Mouse (Mus musculus) frontal cortex, postnatal 14 days (tissue): Measurements from ENCODE around the gene Etv4.
A peak's percentile ranks its signal among the peaks of the same experiment; 100 is the strongest.

Experiments
- DNase-seq, 2 experiments: peaks; one replicate each; pipeline ENCODE4 v3.0.0; 2022; ENCODE audit warnings: low spot score in 2 of 2

Gene Etv4

GRCm38 (mm10) chr11:101785143-101785851 is at the start of gene Etv4:
TSS of gene Etv4 (minus strand) at chr11:101785371.
- DNase-seq, result peak; percentile 88

DNA sequence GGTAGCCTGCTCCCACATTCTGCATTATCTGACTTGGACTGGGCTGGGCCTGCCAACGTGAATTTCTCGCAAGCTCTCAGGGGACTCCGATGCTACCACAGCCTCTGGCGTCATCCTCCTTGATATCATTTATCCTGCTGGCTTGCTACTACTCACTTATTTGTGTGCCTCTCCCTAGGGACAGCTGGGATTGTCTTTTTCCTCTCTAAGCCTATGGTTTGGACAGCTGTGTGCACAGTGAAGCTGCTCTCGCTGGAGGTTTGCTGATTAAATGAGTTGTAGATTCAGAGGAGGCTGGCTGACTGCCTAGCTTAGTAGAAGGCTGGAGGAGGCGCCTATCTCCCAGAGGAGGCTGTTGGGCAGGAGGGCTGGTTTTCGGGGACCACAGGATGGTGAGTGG is 46.8 kb upstream of the Etv4 start:
- DNase-seq, result no peak

DNA sequence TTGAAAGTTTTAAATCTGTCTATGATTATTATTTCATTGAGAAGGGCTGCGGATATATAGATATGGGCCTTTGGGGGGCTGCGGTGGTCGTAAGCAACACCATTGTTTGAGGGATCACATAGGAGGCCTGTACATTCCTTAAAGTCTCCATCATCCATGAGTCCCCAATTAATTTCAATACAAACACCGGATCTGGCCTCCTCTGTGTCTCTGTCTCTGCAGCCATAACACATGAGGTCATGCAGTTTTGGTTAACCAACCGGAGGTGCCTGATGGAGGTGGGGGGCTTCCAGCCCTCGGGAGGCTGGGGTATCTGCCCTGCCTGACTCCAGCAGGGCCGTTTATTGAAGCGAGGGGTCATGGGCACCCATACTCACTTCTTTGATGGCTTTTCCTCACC is 45.4 kb upstream of the Etv4 start:
- DNase-seq, result no peak

GRCm38 (mm10) chr11:101830112-101830511 is 44.9 kb upstream of the Etv4 start:
- no peak for DNase-seq

GRCm38 (mm10) chr11:101828718-101829117 is 43.5 kb upstream of the Etv4 start:
- no peak for DNase-seq

- no peak for DNase-seq
Observed at GRCm38 (mm10) chr11:101823210-101823609, 38.0 kb upstream of the Etv4 start.

GRCm38 (mm10) chr11:101820899-101821298 is 35.7 kb upstream of the Etv4 start:
- DNase-seq, result no peak

DNA sequence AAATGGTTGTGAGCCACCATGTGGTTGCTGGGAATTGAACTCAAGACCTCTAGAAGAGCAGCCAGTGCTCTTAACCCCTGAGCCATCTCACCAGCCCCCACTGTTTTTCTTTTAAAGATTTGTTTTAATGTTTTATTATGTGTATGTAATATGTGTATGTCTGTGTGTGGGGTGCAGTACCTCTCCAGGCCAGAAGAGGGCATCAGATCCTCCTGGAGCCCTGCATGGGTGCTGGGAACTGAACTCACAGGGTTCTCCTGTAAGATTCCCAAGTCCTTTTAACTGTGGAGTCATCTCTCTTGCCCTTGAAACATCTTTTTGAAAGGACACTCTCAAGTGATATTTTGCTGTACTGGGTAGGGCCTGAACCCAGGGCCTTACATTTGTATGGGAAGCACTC is 34.7 kb upstream of the Etv4 start:
- DNase-seq, result no peak

DNA sequence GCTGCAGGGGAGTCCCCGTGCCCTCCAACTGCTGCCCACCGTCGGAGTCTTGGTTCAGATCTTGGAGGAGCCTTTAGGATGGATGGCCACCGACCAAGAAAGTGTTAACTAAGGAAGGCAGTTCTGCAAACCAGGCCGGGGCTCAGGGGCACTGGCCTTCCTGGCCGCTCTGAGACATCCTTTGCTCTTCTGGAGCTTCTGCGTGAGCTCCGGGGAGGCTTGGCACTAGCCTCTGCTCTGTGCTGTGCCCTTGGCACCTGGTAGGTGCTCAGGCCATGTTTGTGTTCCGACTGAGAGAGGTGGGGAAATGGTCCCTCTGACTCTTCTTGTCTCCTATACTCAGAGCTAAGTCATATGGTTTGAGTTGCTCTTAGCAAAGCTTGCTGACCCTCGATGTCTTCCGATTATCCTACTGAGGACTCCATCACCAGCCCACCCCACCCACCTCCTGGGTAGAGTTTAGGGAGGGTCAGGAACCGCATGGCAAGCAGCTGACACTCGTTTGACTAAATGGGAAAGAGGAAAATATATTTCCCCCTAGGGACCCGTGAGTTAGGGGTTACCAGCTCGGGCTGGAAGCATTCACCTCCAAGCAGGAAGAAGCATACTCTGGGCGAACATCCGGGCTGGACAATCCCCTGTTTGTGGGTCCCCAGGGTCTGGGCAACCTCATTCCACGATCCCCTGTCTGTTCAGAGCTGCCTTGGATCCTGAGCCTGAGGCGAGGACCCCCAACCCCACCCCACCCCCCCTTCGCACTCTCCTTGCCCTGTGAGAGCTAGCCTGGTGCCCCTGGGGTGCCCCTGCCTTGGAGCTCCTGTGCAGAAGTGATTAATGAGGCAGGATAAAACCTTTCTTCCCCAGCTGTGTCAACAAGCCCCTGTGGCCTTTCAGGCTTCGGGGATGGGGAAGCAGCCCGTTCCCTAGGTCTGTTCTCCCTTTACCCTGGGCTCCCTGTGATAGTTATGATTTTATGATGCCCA is 30.2 kb upstream of the Etv4 start:
- no peak for DNase-seq

DNA sequence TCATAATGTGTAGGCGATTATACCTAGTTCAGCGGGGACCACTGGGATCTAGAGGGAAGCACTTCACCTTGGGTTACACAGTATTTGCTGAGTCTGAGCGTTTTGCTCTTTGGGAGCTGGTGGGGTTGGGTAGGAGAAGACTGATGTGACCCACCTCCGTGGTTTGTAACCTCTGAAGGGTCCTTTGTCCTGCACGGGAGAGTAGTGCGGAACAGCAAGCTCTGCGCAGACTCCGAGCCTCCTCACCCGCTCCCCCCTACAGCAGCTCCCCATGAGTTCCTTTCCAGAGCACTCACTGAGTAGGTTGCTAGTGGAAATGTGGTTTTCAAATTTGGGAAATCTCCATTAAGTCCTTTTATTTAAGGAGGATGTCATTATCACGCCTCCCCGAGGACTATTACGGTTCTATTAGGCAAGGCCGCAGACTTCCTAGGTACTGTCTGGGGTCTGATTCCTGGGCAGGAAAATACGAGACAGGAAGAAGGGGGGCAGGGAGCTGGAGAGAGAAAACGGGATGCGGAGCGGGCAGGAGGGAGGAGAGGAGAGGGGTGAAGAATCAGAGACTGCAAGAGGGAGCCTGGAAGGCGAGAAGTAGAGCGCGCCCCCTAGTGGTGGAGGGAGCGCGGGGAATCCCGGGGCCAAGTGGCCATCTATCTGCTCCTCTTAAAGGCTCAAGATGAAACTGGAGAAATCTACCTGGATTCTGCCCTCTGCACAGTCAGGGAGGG is 29.4 kb upstream of the Etv4 start:
- peak; percentile 41 to 66 for DNase-seq

DNA sequence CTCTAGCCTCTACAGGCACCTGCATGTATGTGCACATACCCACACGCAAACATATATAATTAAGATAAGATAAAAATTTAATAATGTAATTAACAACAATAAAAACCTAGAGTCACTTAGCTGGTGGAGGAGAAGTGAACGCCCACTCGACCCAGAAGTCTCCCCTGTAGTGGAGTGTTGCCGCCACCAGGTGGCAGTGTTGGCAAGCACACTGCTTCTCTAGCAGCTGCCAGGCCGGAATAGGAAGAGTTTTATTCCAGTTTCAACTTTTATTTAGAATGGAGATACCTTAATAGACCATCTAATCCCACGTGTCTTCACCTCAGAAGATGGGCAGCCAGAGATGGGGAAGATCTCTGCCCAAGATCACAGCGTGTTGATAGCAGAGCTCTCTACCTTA is 28.1 kb upstream of the Etv4 start:
- DNase-seq, result peak; percentile 70 to 87

DNA sequence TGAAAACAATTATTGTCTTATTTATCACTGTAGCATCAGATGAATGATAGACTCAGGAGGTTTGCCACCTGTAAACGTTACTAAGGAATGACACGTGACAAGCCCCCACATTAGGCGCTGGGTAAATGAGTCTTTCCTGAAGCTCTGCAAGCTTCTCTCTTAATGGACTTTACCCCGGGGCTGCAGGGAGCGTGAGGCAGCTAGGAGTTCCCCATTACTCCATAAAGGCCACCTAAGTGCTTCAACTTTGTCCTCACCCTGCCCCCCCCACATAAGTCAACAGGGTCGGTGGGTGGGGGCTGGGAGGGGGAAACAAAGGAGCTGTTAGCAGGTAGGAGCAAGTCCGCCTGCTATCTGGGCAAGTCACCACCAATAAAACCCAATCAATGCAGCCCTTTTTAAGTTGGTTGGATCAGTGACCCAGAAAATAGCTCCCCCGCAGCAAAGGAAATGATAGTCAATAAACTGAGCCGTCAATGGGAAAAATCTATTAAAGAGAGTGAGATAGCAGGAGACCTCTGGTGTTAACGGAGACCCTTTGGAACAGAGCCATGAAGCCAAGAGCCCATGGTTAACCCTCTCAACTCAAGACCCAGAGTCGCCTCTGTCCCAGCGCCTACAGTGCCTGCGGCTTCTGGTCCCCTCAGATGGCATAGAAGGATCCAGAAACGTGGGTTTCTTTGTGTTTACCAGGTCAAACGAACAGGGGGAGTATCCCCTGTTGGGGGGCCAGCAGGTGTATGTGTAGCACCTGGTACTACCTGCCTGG is 24.1 kb upstream of the Etv4 start:
- DNase-seq, result no peak

GRCm38 (mm10) chr11:101807266-101807665 is 22.1 kb upstream of the Etv4 start:
- no peak for DNase-seq

DNA sequence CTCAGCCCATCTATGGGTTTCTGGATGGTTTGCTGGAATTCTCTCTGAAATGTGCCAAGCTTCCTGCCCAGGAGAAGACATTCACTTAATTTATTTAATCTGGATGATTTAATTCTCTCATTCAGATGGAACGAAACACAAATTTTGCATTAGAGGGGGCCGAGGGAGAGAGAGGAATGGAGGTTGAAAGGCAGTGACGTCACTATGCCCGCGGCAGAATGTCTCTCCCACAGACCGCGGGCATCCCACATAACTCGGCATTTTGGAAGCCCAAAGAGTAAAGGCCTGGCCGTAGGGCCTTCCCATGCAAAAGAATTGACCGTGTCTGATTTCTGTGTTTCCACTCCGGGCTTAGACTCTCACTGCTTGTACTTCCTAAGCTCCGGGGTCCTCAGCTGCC is 21.6 kb upstream of the Etv4 start:
- DNase-seq, result no peak

DNA sequence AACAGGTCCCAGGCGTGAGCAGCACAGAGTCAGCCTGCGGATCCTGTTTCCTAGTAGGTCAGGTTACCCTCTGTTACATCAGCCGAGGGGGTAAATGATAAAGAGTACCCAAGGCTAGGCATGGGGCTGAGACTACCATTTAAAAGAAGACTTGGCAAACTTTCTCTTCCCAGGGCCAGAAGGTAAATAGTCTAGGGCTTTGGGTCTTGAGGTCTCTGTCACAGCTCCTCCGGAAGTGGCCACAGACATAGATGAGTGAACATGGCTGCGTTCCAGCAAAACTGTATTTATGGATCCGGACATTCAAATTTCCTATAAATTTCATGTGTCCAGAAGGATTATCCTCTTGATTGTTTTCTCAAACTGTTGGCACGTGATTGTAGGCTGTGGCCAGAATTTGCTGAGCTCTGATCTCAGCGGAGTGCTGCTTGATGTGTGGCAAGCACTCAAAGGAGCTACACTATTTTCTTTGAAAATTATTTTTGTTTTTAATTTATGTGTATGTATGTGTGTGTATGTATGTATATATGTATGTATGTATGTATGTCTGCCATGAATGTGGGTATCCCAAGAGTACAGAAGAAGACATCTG is 20.0 kb upstream of the Etv4 start:
- DNase-seq, result no peak

DNA sequence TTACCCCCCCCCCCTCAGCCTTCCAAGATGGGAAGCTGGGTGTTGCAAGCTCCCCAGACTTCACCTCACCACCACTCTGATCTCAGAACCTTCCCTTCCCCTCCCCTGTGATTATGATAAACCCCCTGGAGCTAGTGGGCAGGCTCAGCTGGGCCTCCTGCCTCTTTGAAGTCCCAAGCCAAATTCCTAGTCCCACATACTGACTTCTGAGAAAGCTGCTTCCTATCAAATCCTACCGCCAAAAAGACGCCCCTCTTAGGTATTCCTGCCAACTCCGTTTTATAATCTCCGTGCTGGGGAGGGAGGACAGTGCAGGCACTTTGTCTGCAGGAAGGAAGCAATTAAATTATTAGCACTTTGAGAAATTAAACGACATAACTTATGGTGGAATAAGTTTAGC is 16.2 kb upstream of the Etv4 start:
- no peak for DNase-seq

DNA sequence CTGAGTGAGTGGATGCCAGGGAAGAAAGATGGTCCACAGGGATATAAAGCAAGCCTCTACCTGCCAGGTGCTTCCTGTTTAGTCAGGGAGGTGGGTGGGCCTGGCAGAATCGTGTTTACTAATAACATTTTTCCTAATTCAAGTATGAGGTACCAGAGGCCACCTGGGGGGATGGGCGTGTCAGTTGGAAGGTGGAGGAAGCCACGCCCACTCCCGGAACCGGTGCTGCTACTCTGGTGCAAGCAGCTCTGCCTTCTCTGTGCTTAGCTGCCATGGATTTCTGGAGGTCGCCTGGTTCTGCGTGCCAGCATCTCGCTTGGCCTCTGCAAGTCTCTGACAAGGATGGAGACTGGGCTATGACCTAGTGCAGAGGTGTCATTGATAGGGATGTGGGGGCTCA is 12.9 kb upstream of the Etv4 start:
- DNase-seq, result no peak

- no peak for DNase-seq
Observed at GRCm38 (mm10) chr11:101797355-101797754, 12.2 kb upstream of the Etv4 start.

DNA sequence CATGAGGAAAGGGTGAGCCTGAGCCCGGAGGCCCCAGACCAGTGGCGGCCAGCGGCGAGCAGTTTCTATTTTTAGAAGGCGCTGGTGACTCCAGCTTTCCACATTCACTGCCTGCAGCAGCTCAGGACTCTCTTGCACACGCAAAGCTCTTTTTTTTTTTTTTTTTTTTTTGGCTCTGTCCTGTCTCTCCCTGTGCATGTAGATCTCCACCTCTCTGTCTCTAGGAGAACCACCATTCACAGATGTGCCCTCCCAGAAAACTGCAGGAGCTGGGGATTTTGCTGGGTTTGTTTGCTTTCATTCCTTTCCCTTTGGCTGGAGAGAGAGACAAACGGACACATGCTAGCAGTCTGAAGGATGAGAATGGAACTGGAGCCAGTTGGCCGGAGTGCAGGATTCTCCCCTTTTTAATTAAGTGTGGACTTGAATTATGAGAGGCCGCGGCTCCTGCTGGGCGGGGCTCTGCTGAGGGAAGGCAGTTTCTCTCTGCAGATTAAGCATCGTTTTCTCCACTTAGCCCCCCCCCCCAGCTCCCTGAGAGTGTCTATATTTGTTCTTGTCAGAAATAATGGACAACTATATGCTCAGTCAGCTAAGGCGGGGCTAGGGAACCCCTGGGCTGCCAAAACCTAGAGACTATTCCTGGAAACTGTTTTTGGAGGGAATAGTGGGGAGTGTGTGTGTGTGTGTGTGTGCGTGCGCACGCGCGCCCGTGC is 5.8 kb upstream of the Etv4 start:
- no peak for DNase-seq

DNA sequence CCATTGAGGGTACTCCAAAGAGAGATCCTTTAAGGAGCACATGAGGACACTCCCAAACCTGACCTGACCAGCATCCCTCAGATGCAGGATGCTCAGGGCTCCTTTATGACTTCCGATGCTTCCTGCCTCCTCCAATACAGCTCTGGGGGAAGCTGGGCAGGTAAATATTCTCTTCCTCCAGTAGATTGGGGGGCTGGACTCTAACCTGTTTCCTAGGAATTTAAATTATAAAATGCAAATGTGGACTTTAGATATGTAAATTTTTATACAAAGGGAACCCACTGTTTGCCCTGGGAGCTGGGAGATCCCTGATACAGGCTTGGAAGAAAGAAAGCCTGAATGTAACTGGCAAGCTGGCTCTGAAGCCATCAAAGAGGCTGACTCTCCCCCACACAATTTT is 2.3 kb upstream of the Etv4 start:
- DNase-seq, result no peak

- DNase-seq, result no peak
Observed at GRCm38 (mm10) chr11:101786651-101787050, 1.5 kb upstream of the Etv4 start.
